Mouse (Mus musculus) telencephalon, adult 2 months (tissue): ENCODE data around the gene Hyal3.

Experiments used
- DNase-seq: peaks from one replicate; pipeline ENCODE4 v3.0.0-alpha.2; 2011; ENCODE audit warnings: low read depth, low spot score

The Hyal3 gene

DNA sequence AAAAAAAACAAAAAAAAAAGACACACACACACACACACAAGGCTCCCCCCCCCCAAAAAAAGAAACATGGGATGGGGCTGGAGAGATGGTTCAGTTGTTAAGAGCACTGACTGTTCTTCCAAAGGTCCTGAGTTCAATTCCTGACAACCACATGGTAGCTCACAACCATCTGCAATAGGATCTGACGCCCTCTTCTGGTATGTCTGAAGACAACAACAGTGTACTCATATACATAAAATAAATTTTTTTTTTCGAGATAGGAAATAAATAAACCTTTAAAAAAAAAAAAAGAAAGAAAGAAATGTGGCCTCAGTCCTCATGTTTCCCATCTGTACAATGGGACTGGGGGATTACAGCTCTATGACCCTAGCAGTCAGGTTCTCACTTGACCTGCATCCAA, 36.8 kb downstream of the Hyal3 start:
- DNase-seq = no peak

GRCm38 (mm10) chr9:107618098-107618497, 37.5 kb downstream of the Hyal3 start:
- no peak for DNase-seq

- DNase-seq = no peak
These were observed 38.3 kb downstream of the Hyal3 start for GRCm38 (mm10) chr9:107618778-107619545.

GRCm38 (mm10) chr9:107619546-107619879, 38.9 kb downstream of the Hyal3 start:
- DNase-seq = no peak

DNA sequence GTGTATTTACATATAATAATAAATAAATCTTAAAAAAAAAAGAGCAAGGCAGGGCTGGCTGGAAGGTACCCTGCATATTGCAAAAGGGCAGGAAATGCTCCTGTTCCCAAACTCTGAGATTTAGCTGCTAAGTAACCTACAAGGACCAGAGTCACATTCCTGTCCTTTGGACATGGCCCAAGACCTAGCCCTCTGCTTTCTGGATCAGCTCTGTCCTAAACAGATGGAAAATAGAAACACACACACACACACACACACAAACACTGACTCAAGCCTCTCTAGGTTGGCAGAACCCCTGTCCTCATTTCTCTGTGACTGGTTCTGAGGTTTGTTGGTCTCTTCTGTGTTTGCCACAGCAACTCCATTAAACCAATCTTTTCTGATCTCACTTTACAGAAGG, 40.3 kb downstream of the Hyal3 start:
- no peak for DNase-seq

DNA sequence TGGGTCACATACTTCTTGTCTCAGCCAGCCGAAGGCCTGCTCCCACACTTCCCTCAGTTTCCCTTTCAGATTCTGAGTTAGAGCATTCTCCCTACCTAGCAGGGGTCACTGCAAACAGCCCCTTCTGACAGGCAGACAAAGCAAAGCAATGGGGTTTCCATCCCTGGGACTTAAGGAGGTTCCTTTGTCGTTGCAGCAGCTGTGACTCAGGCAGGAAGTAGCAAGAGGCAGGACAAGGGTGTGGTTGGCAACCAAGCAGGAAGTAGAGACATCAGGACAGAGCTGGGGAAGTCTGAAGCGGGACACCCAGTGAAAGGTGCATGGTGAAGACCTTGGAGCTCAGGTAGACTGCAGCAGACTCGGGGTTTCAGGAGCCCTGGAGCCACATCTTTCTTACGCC, 43.9 kb downstream of the Hyal3 start:
- no peak for DNase-seq

DNA sequence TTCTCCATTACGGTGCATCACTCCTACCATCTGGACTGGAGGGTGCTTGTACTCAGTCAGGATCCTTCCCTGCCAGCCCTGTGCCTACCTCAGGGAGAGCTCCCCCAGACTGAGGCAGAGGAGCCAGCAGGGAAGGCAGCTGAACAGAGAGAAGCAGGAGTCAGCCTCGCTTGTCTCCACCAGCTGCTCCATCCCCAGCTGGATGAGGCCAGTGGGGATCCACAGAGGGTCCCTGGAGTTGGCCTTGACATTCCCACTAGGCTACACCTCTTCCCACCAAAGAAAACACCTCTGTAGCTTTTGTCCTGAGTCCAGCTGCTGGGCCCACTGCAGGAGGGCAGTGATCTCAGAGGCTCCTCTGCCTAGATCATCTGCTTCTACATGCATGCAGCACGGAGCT, 44.3 kb downstream of the Hyal3 start:
- DNase-seq = no peak

- no peak for DNase-seq
These were observed 44.9 kb downstream of the Hyal3 start for GRCm38 (mm10) chr9:107625351-107626128.

DNA sequence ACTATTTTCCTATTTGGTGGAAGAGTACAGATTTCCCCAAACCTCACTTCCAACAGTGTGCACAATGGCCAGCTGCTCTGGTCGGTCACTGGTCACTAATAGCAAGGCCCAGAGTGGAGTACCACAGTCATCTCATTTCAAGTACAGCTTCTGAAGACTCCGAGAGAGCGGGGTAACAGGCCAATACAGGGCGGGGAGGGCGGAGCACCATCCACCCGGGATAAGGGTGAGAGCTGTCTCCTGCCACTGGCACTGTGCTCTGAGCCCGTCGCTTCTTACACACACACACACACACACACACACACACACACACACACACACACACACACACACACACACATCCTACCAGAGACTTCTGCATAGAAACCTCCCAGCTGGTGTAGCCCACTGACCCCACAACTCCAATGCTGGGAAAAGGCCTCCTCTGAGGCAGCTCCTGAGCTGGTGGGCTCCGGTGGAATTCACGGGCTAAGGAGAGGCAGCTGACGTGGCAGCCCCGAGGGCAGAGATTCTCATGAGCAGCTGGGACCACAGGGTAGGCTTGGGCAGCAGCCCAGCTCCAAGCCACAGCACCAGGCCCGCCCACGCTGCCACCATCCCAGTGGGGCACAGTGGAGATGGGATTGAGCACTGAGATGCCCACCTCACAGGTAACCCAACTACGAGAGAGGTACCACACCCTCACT, 45.7 kb downstream of the Hyal3 start:
- DNase-seq = no peak

- no peak for DNase-seq
These were observed 46.2 kb downstream of the Hyal3 start for GRCm38 (mm10) chr9:107626844-107627277.

GRCm38 (mm10) chr9:107627387-107628255, 47.0 kb downstream of the Hyal3 start:
- no peak for DNase-seq

GRCm38 (mm10) chr9:107628721-107629410, 48.2 kb downstream of the Hyal3 start:
- DNase-seq = no peak

DNA sequence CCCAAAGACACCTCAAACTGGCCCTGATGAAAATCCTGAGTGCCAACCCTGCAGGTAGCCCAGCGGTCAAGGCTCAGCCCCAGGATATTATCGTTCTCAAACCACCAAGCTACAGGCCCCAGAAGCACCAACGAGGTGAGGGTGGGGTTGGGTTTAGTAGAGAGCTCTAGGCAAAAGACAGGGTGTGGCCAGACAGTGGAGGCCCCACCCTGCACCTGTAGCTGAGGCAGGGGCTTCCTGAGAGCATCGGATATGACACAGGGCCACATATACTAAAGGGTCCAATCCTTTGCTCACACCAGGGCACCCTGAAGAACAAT, 48.8 kb downstream of the Hyal3 start:
- DNase-seq = no peak

DNA sequence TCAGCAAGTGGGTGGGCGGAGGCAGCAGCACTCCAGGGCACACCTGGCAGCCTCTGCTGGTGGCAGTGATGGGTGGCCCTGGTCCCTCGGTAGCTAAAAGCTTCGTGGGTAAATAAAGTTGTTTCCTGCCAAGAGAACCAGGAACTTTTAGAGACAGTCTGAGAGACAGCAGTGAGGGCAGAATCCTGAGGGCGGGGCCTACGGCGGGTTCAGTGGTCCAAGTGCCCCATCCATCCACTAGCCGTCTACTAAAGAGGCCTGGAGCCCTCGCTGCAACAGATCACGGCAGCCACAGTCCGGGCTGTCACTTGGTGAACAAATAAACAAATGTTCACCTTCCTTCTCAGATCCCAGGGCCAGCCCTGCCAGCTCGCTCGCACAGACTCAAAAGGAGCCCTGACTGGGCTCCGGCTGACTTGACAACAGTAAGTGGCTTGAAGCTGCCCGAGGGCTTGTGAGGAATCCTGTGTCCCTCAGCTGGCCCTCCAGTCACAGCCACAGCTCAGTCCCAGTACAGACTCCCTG, 49.3 kb downstream of the Hyal3 start:
- DNase-seq = no peak

DNA sequence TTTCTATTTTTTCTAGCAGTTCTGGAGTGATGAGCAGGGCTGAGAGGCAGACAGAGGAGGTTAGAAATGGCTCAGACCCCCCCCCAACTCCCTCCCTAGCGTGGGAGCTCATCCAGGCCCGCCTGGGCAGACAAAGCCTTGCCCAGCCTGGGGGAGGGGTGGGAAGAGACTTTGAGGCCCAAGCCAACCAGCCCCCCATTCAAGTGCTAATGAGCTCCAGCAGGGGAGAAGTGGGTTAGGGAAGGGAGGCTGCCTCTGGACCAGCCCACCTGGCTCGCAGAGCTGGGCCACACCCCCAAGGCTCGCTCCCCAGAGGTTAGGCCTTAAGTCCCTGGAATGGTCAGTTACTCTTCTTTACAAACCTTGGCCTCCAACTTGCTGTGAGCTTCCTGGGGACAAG, 50.0 kb downstream of the Hyal3 start:
- DNase-seq = no peak

DNA sequence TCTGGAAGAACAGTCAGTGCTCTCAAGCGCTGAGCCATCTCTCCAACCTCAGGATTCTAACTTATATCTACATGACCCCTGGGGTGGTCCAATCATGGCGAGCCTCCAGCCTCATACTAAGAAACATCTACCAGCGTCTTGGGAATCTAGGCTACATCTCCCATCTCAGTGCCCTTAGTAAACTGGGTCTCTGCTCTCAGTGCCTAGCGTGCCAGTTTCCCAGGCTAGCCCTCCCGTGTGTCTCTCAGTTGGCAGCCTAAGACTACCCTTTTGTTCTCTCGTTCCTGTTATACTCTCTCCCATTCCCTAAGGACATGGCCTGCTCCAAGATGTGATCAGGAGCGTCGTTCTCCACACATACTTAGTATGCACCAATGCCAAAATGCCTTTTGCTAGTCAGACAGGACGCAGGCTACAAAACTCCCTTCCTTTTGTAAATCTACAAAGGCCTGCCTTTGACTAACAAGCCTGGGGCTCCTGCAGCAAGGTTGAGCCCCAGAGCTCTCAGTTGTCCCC, 50.8 kb downstream of the Hyal3 start:
- no peak for DNase-seq

GRCm38 (mm10) chr9:107631861-107632260, 51.2 kb downstream of the Hyal3 start:
- DNase-seq = no peak

GRCm38 (mm10) chr9:107632478-107632877, 51.9 kb downstream of the Hyal3 start:
- DNase-seq = no peak

GRCm38 (mm10) chr9:107633091-107633660, 52.6 kb downstream of the Hyal3 start:
- DNase-seq = no peak

GRCm38 (mm10) chr9:107633661-107634405, 53.2 kb downstream of the Hyal3 start:
- no peak for DNase-seq
